Mouse (Mus musculus) lung, postnatal 4 days (tissue): ENCODE measurements at regions not wholly inside any gene's neighbourhood (a gene's known extent, or its start where the extent isn't known, plus 50 kb on each side); places are given as distances from the start of the nearest gene placed in this dataset.

Experiments used
- DNase-seq, 2 experiments: peaks; one replicate each; pipeline ENCODE4 v3.0.0; 2021

GRCm38 (mm10) chr5:90029751-90030150 is 146.6 kb upstream of the Adamts3 start:
- DNase-seq = no peak

GRCm38 (mm10) chr5:90026835-90027753 is 144.0 kb upstream of the Adamts3 start:
- no peak for DNase-seq

- no peak for DNase-seq
Measured at GRCm38 (mm10) chr5:90021447-90021846, 138.3 kb upstream of the Adamts3 start.

GRCm38 (mm10) chr5:90000758-90001157 is 117.6 kb upstream of the Adamts3 start:
- no peak for DNase-seq

- DNase-seq = no peak
Measured at GRCm38 (mm10) chr5:89991568-89991967, 108.4 kb upstream of the Adamts3 start.

GRCm38 (mm10) chr5:89981627-89982026 is 98.5 kb upstream of the Adamts3 start:
- no peak for DNase-seq

- DNase-seq = no peak
Measured at GRCm38 (mm10) chr5:89980204-89980603, 97.1 kb upstream of the Adamts3 start.

GRCm38 (mm10) chr5:89952611-89953010 is 69.5 kb upstream of the Adamts3 start:
- DNase-seq = no peak

- no peak for DNase-seq
Measured at GRCm38 (mm10) chr5:89945660-89945925, 62.5 kb upstream of the Adamts3 start.

- DNase-seq = no peak
Measured at GRCm38 (mm10) chr5:89944855-89945659, 61.9 kb upstream of the Adamts3 start.

- no peak for DNase-seq
Measured at GRCm38 (mm10) chr5:89943276-89944127, 60.4 kb upstream of the Adamts3 start.

- no peak for DNase-seq
Measured at GRCm38 (mm10) chr5:89942244-89942643, 59.1 kb upstream of the Adamts3 start.

GRCm38 (mm10) chr5:89932999-89933398 is 49.9 kb upstream of the Adamts3 start:
- no peak for DNase-seq
